Mouse (Mus musculus): ENCODE data around the gene Trpc1.

DNA sequence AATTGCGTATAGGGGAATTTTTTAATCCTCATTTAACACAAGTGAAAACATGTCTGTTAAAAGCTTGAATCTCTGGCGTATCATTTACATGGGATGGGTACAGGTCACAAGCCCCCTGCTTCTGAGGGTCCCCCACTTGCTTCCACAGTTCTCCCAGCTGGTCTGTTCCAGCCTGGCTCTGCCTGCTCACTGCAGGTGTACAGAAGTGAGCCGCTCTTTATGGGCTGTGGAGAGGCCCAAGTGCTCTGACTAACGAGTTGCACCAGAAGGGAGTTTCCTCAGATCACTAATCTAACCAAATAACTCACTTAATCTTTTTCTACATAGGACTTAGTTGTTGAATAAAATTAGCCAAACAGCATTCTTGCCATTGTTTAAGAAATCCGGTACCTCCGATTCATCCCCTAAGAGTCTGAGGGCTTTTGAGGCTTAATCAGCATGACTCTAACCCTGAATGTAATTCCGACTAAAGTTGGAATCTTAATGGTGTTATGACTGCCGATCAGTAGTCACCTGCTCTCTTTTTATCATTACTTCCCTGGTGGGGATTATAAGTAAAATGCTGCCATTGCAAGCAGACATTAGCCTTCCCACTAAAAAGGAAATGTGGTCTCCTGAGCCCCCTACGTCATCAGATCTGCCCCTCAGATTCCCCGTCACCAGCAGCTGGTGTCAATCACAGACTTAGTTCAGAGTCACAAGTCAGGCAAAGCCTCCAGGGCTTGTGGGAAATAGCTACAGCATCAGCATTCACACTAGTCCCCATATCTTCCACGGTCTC is 64.3 kb downstream of the Trpc1 start:
- TF ChIP-seq CTCF (IDR thresholded peaks at IDR 0.05; ENCODE audit: low read depth, low read length): no peak
- TF ChIP-seq GATA1 (IDR thresholded peaks at IDR 0.05; ENCODE audit: borderline replicate concordance, low read length): no peak
- TF ChIP-seq TAL1 (conservative IDR thresholded peaks at IDR 0.05; ENCODE audit: low read depth, low read length): no peak
- no peak for TF ChIP-seq POLR2AphosphoS5 (IDR thresholded peaks at IDR 0.05; ENCODE audit: insufficient replicate concordance, low read depth, low read length)
